Mouse (Mus musculus) bone marrow, adult 2 months (tissue): ENCODE measurements around the gene Rnf19b. TPM values are rescaled to one million over a fixed set of nuclear protein-coding genes. Genes with fewer than 3 reads are reported as not detected.

Source experiments
- H3K27ac ChIP-seq: fragments of 200-500 bp; 2 replicates; pipeline ENCODE4 v1.5.1; 2012; ENCODE audit warnings: low read depth, mild to moderate bottlenecking, control low read depth, inconsistent platforms, low read length; ENCODE audit not compliant: control insufficient read depth, poor library complexity, insufficient read depth
- H3K4me1 ChIP-seq: fragments of 200-500 bp; 2 replicates; pipeline ENCODE4 v1.6.1; 2011; ENCODE audit warnings: low read length; ENCODE audit not compliant: control insufficient read depth, insufficient read depth
- H3K4me3 ChIP-seq: fragments of 200-500 bp; replicated peaks from 2 replicates; pipeline ENCODE3; 2011; ENCODE audit warnings: mild to moderate bottlenecking, low read depth, low read length, control low read depth; ENCODE audit not compliant: control insufficient read depth
- CTCF ChIP-seq: fragments of 200-500 bp; IDR thresholded peaks from 2 replicates; pipeline ENCODE4 v1.5.1; 2011; ENCODE audit warnings: low read length, control low read depth; ENCODE audit not compliant: control insufficient read depth, insufficient read depth
- POLR2A ChIP-seq: fragments of 200-500 bp; IDR thresholded peaks from 2 replicates; pipeline ENCODE4 v1.6.1; 2011; ENCODE audit warnings: low read depth, mild to moderate bottlenecking, control low read depth, low read length, borderline replicate concordance; ENCODE audit not compliant: control insufficient read depth
- WGBS: fragments of 180-500 bp; shearing (Covaris S2); methylation state at CpG from one replicate; pipeline ENCODE4 v1.1.7; 2018; 5-methylcytosine and 5-hydroxymethylcytosine counted together
- polyA plus RNA-seq: library from polyadenylated mRNA; stranded (reverse); fragments of >200 nt; gene quantifications from 2 replicates; pipeline ENCODE4 v1.2.4, GENCODE M21; 2011; ENCODE audit warnings: low replicate concordance; ENCODE audit not compliant: missing spikeins, insufficient read depth, insufficient read length

Rnf19b gene
- polyA plus RNA-seq, 1 experiment: 47.7 TPM

DNA sequence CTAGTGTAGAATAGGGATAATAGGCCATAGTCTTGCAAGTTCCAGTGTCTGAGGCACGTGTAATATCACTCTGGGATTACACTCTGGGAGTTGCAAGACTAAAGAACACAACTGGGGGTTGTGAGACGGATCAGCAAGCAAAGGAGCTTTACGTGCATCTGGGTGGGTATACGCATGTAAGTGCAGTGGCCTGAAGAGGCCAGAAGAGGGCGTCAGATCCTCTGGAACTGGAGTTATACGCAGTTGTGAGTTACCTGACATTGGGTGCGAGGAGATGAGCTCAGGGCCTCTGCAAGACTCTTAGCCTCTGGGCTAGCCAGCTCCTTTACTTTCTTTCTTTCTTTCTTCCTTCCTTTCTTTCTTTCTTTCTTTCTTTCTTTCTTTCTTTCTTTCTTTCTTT is 38.9 kb downstream of the Rnf19b start:
- H3K27ac ChIP-seq: no peak overlapping the region
- WGBS: 77% methylated on average over 7 of the region's 7 CpGs
- no peak overlapping the region for H3K4me3 ChIP-seq
- H3K4me1 ChIP-seq: no peaks in the 10 kb centered on the region
- TF ChIP-seq CTCF: no peak
- no peak for TF ChIP-seq POLR2A

GRCm38 (mm10) chr4:129102133-129102829 is 44.2 kb downstream of the Rnf19b start:
- H3K27ac ChIP-seq: no peak overlapping the region
- TF ChIP-seq CTCF (no peak), POLR2A (no peak)
- H3K4me3 ChIP-seq: no peak overlapping the region
- 71% methylated on average over 14 of the region's 14 CpGs for WGBS
- no peaks in the 10 kb centered on the region for H3K4me1 ChIP-seq

DNA sequence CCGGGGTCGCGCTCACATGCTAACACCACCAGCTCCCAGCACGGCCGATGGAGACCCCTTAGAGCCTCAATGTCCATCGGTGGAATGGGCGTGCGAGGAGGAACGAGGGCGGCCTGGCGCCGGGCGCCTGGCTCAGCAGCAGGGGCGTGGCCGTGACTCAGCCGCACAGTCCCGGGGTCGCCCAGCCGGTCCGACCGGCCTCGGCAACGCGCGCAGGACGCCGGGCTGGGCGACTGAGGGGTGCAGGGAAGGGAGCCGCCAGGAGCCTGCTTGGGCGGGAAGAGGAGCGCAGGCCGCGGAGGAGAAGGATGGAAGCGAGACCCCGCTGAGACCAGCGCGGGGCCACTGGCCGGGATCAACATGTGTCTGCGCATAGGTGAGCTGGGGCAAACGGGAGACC is 47.3 kb downstream of the Rnf19b start, which contains the start of gene Tmem54:
Tmem54 (plus strand) TSS at position 193 of the 400 bp plus-strand sequence.
- 5% methylated on average over 40 of the region's 40 CpGs for WGBS
- Histone ChIP-seq H3K4me1 (no peaks in the 10 kb centered on the region), H3K4me3 (no peak within 1 kb of the TSS), H3K27ac (no peak within 1 kb of the TSS)
- TF ChIP-seq CTCF (no peak), POLR2A (no peak)

DNA sequence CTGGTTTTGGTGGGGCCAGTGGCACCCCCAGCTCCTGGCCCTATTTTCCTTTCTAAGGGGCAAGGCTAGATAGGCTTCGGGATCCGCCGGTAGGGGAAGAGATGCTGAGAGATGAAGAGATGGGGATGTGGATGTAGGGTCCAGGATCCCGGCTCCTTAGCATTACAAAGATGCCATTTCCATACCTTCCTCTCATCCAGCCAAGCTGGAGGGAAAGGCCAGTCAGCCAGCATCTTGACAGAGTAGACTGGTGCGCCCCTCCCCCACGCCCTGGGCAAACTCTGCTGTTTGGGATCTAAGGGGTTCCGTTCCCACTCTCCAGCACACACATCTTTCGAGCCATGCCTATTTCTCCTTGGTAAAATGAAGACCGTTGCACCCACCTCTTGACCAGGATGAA is 48.0 kb downstream of the Rnf19b start:
- no peak for TF ChIP-seq CTCF
- no peak for TF ChIP-seq POLR2A
- H3K4me3 ChIP-seq: no peak overlapping the region
- no peak overlapping the region for H3K27ac ChIP-seq
- H3K4me1 ChIP-seq: no peaks in the 10 kb centered on the region
- WGBS: 38% methylated on average over 9 of the region's 9 CpGs

- TF ChIP-seq POLR2A: no peak
- no peak for TF ChIP-seq CTCF
- H3K4me1 ChIP-seq: no peaks in the 10 kb centered on the region
- 41% methylated on average over 10 of the region's 10 CpGs for WGBS
- no peak overlapping the region for H3K27ac ChIP-seq
- H3K4me3 ChIP-seq: no peak overlapping the region
These were observed 49.4 kb downstream of the Rnf19b start for GRCm38 (mm10) chr4:129107348-129107899.

GRCm38 (mm10) chr4:129108624-129109023 is 50.6 kb downstream of the Rnf19b start:
- Histone ChIP-seq H3K4me1 (no peaks in the 10 kb centered on the region), H3K4me3 (no peak overlapping the region), H3K27ac (no peak overlapping the region)
- TF ChIP-seq POLR2A: no peak
- TF ChIP-seq CTCF: no peak
- WGBS: 85% methylated on average over 7 of the region's 7 CpGs

GRCm38 (mm10) chr4:129110804-129111203 is 52.7 kb downstream of the Rnf19b start:
- H3K27ac ChIP-seq: no peak overlapping the region
- no peak for TF ChIP-seq POLR2A
- no peak for TF ChIP-seq CTCF
- 86% methylated on average over 6 of the region's 6 CpGs for WGBS
- no peaks in the 10 kb centered on the region for H3K4me1 ChIP-seq
- no peak overlapping the region for H3K4me3 ChIP-seq

DNA sequence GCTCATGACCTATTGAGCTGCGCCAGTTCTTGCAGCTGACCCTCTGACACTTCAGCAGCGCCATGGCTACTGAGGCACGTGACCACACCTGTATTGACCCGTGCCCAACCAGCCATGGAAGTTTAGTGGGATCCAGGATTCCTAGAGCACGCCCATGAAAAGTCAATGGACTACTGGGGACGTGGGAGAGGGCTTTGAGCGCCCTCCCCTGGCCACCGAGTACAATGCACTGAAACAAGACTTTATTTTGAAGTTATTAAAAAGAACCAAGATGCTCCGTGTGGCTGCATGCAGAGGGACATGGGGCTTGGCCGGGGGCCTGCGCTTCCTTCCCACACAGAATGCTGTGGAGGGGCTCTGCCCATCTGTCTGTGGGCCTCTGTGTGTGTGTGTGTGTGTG is 53.3 kb downstream of the Rnf19b start:
- no peaks in the 10 kb centered on the region for H3K4me1 ChIP-seq
- H3K4me3 ChIP-seq: no peak overlapping the region
- WGBS: 51% methylated on average over 11 of the region's 11 CpGs
- TF ChIP-seq POLR2A (no peak), CTCF (peak; percentile 16; the same call in 1 of the 2 replicates)
- no peak overlapping the region for H3K27ac ChIP-seq
